Mouse (Mus musculus): ENCODE measurements at regions not wholly inside any gene's neighbourhood (a gene's known extent, or its start where the extent isn't known, plus 50 kb on each side); places are given as distances from the start of the nearest gene placed in this dataset.
A peak's percentile ranks its signal among the peaks of the same experiment; 100 is the strongest.

- no peak for DNase-seq
Observed at GRCm38 (mm10) chr9:62220451-62220850, 61.6 kb downstream of the Spesp1 start.

- DNase-seq, result no peak
Observed at GRCm38 (mm10) chr9:62215151-62215859, 66.7 kb downstream of the Spesp1 start.

- no peak for DNase-seq
Observed at GRCm38 (mm10) chr9:62214546-62214945, 67.5 kb downstream of the Spesp1 start.

- DNase-seq, result no peak
Observed at GRCm38 (mm10) chr9:62212615-62213014, 69.4 kb downstream of the Spesp1 start.

- DNase-seq, result no peak
Observed at GRCm38 (mm10) chr9:62210815-62211214, 71.2 kb downstream of the Spesp1 start.

GRCm38 (mm10) chr9:62208436-62208835 lies 73.6 kb downstream of the Spesp1 start:
- no peak for DNase-seq

- no peak for DNase-seq
Observed at GRCm38 (mm10) chr9:62205264-62205663, 76.7 kb downstream of the Spesp1 start.

GRCm38 (mm10) chr9:62203556-62203955 lies 78.5 kb downstream of the Spesp1 start:
- DNase-seq, result no peak

GRCm38 (mm10) chr9:62202331-62202730 lies 79.7 kb downstream of the Spesp1 start:
- no peak for DNase-seq

GRCm38 (mm10) chr9:62197486-62197885 lies 75.0 kb upstream of the Glce start:
- DNase-seq, result no peak

GRCm38 (mm10) chr9:62192424-62192892 lies 70.0 kb upstream of the Glce start:
- DNase-seq, result no peak

- DNase-seq, result no peak
Observed at GRCm38 (mm10) chr9:62190474-62190873, 68.0 kb upstream of the Glce start.

- no peak for DNase-seq
Observed at GRCm38 (mm10) chr9:62188835-62189234, 66.4 kb upstream of the Glce start.

- no peak for DNase-seq
Observed at GRCm38 (mm10) chr9:62188379-62188778, 65.9 kb upstream of the Glce start.

GRCm38 (mm10) chr9:62186886-62187285 lies 64.4 kb upstream of the Glce start:
- DNase-seq, result peak; percentile 46

- DNase-seq, result peak; percentile 46
Observed at GRCm38 (mm10) chr9:62185516-62186280, 63.2 kb upstream of the Glce start.

GRCm38 (mm10) chr9:62181182-62181830 lies 58.9 kb upstream of the Glce start:
- DNase-seq, result no peak

- no peak for DNase-seq
Observed at GRCm38 (mm10) chr9:62180456-62181181, 58.2 kb upstream of the Glce start.

GRCm38 (mm10) chr9:62174651-62175050 lies 52.2 kb upstream of the Glce start:
- no peak for DNase-seq
